Mouse (Mus musculus) lung, adult 2 months (tissue): ENCODE measurements around the gene Hs2st1.

Experiments used
- CTCF ChIP-seq: fragments of 200-500 bp; IDR thresholded peaks from 2 replicates; pipeline ENCODE4 v1.5.1; 2011; ENCODE audit warnings: mild to moderate bottlenecking, low read length, control low read depth; ENCODE audit not compliant: insufficient read depth
- POLR2A ChIP-seq: fragments of 200-500 bp; IDR thresholded peaks from 2 replicates; pipeline ENCODE4 v1.6.1; 2011; ENCODE audit warnings: low read depth, mild to moderate bottlenecking, control low read depth, low read length, borderline replicate concordance; ENCODE audit errors: extremely low read depth

- no peak for TF ChIP-seq CTCF
- no peak for TF ChIP-seq POLR2A
Observed at GRCm38 (mm10) chr3:144477707-144478426, 92.1 kb downstream of the Hs2st1 start.
